Mouse (Mus musculus): ENCODE results near the gene Pgbd1.
"Not testable (repeated sequence)": the region's sequence is repeated elsewhere in the genome, so short reads cannot be mapped to it uniquely, and the experiment has no call there.

Gene Pgbd1

DNA sequence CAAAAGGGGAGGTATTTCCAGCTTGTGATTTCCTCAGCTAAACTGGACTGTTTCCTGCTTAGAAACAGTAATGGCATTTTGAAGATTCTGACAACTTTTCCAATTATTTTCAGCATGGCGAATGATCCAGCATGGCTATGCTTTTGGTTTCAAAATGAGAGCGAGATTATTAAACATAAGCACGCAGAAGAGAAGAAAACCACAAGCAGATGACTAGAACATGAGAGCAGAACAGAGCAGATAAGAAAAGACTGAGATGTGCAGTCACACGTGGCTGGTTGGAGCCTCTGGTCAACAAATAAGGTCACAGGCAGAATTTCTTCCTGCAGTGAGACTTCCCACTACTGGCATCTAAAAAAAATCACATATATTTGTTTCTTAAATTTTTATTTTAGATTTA, 25.6 kb downstream of the Pgbd1 start:
- DNase-seq = no peak

GRCm38 (mm10) chr13:21414231-21415212, 26.3 kb downstream of the Pgbd1 start:
- no peak for DNase-seq

DNA sequence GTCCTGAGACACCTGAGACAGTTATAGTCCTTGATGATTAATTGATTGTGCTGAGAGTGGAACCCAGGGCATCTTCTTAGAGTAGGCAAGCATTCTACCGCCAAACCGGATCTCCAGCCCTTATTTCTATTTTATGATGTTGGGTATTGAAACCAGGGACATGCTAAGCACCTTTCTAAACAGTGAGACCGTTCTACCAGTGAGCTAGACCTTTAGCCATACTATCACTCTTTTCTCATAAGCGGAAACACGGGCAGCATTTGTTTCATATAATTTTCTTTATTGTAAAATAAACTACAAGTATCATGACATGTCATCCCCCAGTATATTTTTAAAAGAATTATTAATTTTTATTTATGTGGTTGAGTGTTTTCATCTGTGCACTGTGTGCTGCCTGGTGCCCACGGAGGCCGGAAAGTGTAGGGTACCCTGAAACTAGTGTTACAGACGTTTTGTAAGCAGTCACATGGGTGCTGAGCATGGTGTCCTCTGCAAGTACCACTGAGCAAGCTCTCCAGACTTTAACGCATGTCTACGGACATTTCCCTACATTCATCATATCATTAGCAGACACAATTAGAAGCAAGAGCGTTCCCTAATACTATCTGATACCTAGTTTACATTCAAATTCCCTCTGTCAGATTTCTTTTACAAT, 31.9 kb downstream of the Pgbd1 start:
- DNase-seq = peak; percentile 1

DNA sequence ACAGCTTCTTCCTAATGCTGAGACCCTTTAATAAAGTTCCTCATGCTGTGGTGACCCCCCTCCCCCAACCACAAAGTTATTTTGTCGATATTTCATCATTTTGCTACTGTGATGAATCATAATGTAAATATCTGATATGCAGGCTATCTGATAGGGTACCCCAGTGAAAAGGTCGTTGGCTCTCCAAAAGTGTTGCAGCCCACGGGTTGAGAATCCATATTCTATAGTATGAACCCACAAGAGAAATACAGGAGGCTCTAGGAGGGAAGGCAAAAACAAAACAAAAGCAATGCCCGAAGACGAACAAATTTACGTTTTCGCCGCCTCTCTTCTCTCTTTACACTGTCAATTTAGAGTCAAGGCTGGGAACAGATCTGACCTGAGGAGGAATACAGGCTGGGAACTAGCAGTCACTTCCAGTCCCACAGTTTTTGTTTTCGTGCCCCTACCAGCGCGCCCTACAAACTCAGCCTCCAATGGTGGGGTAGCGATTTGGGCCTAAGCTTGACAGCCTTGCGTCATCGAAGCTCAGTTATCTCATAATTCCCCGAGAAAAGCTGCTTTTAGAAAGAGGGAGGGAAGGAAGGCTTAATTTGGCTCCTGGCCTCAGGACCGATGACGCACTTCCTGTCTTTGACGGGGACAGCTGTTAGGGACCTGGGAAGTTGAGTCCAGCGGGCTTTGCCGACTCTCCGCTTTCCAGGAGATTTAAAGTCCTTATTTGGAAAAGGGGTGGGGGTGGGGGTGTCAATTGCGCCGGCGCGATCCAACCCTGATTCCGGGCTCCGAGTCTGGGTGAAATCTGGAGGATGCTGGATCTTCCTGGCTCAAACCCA, 32.7 kb downstream of the Pgbd1 start:
- peak; percentile 93 for DNase-seq

DNA sequence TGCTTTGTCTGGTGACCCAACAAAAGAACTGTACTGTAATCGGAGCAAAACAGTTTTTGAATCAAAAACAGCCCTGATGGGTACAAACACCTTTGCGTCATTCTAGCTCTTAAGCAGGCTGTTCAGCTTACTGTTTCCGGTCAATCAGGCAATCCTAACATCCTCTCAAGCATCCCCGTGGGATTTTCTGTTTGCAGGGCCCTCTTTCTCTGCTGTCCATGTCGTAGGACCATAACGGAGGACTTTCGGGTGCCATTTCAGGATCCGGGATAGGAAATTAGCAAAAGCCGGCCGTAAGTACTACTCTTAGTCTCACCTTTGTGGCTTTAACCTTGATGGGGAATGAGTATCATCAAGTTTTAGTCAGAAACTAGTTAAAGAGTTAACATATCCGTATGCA, 33.5 kb downstream of the Pgbd1 start:
- DNase-seq = peak; percentile 1

- DNase-seq = no peak
Observed at GRCm38 (mm10) chr13:21402848-21403247, 38.0 kb downstream of the Pgbd1 start.

- peak; percentile 92 for DNase-seq
Observed at GRCm38 (mm10) chr13:21402287-21402846, 38.5 kb downstream of the Pgbd1 start, which contains the start of gene Zkscan3. Zkscan3 (minus strand) TSS chr13:21402755.

GRCm38 (mm10) chr13:21401636-21402286, 39.1 kb downstream of the Pgbd1 start:
- DNase-seq = peak; percentile 27

DNA sequence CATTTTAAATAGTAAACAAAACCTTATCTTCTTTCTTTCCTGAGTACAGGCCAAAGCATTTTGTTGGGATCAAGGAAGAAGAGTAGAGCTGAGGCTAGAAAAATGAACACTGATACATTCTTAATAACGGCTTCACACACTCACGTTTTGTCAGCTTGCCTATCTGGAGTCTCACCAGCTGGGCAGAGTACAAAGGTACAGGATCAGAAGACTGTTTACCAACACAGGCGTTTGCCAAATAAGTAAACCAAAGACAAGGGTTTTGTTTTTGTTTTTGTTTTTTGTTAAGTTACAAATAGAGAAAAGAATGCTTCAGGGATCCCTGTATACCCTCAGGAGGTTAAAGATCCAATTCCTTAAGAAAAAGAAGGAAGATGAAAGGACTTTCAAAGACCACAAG, 39.7 kb downstream of the Pgbd1 start:
- DNase-seq = no peak

- DNase-seq = no peak
Observed at GRCm38 (mm10) chr13:21397486-21397885, 43.4 kb downstream of the Pgbd1 start.

- DNase-seq = not testable (repeated sequence)
Observed at GRCm38 (mm10) chr13:21396048-21396447, 44.8 kb downstream of the Pgbd1 start.

- DNase-seq = no peak
Observed at GRCm38 (mm10) chr13:21395623-21396022, 45.2 kb downstream of the Pgbd1 start.

DNA sequence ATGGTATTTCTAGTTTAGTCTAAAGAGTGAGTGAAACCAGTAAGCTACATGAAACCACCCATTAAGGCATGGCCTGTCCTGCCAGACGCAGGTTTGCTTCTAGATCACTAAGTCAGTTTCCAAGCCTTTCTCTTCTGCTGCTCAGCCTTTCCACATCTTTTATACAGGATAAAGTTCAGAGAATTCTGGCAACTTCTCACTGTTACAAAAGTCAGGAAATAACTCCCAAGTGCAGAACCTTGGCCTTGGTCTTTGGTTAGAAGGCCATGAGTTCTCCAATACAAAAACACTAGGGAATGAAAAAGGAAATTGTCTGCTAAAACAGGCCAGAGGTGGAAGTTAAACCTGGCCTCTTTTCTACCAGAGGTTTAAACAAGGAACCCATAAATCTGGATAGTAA, 45.6 kb downstream of the Pgbd1 start:
- no peak for DNase-seq

DNA sequence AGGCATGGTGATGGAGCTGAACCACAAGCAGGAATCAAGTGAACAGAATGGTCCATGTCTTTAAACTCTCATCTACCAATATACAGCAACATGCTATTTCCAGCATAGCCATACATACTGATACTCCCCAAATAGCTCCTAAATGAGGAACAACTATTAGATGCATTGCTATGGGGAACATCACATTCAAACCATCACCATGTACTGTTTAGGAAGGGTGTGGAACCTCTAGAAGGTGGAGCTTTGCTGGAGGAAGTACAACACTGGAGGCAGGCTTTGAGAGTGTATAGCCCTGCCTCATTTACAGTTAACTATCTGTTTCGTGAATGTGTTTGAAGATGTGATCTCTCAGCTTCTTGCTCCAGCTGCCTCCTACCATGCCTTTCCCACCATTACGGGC, 63.1 kb downstream of the Pgbd1 start:
- no peak for DNase-seq

DNA sequence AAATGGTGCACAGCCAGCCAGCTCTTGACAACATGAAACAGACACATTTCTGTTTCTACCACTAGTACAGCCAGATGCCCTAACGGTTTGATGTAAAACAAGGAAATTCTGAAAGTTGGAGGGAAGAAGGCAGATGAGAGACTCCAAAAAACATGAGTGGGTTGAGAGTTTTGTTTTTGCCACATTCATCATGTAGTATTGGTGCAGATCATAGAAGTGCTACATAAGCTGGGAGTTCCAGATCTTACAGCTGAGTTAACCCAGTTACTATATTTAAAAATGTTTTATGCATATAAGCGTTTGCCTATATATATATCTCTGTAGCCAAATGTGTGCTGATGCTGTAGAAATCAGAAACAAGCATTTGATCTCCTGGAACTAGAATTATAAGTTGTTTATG, 68.2 kb downstream of the Pgbd1 start:
- DNase-seq = no peak

Data from retina, postnatal 1 day (tissue).